Mouse (Mus musculus): ENCODE measurements around the gene Vcl.

Gene Vcl

GRCm38 (mm10) chr14:20928848-20929745 is at the start of gene Vcl:
Gene Vcl, plus strand, starts transcription at chr14:20929398.
- peak; percentile 94 for DNase-seq

GRCm38 (mm10) chr14:20884691-20885090 is 44.5 kb upstream of the Vcl start:
- DNase-seq = no peak

- peak; percentile 46 for DNase-seq
Measured at GRCm38 (mm10) chr14:20885091-20885888, 43.9 kb upstream of the Vcl start.

GRCm38 (mm10) chr14:20886266-20886665 is 42.9 kb upstream of the Vcl start:
- DNase-seq = peak; percentile 84

- DNase-seq = no peak
Measured at GRCm38 (mm10) chr14:20887541-20888085, 41.6 kb upstream of the Vcl start.

GRCm38 (mm10) chr14:20891941-20892402 is 37.2 kb upstream of the Vcl start:
- no peak for DNase-seq

GRCm38 (mm10) chr14:20893815-20894214 is 35.4 kb upstream of the Vcl start:
- DNase-seq = no peak

GRCm38 (mm10) chr14:20901267-20901666 is 27.9 kb upstream of the Vcl start:
- no peak for DNase-seq

GRCm38 (mm10) chr14:20903137-20903536 is 26.1 kb upstream of the Vcl start:
- no peak for DNase-seq

GRCm38 (mm10) chr14:20911811-20912210 is 17.4 kb upstream of the Vcl start:
- no peak for DNase-seq

GRCm38 (mm10) chr14:20914415-20914814 is 14.8 kb upstream of the Vcl start:
- DNase-seq = no peak

GRCm38 (mm10) chr14:20916625-20917612 is 12.3 kb upstream of the Vcl start:
- no peak for DNase-seq

GRCm38 (mm10) chr14:20924071-20924789 is 5.0 kb upstream of the Vcl start:
- DNase-seq = no peak

GRCm38 (mm10) chr14:20927470-20928307 is 1.5 kb upstream of the Vcl start:
- no peak for DNase-seq

- peak; percentile 6 for DNase-seq
Measured at GRCm38 (mm10) chr14:20928308-20928685, 901 bp upstream of the Vcl start.

- DNase-seq = peak; percentile 12
Measured at GRCm38 (mm10) chr14:20929814-20930434, 726 bp downstream of the Vcl start.

GRCm38 (mm10) chr14:20930481-20931391 is 1.5 kb downstream of the Vcl start:
- DNase-seq = no peak

GRCm38 (mm10) chr14:20938424-20938823 is 9.2 kb downstream of the Vcl start:
- no peak for DNase-seq

GRCm38 (mm10) chr14:20938860-20939259 is 9.7 kb downstream of the Vcl start:
- DNase-seq = no peak
